Mouse (Mus musculus) small intestine, adult 2 months (tissue): Measurements from ENCODE around the gene Selenon.

Experiments used
- CTCF ChIP-seq: fragments of 200-500 bp; IDR thresholded peaks from 2 replicates; pipeline ENCODE4 v1.5.1; 2012; ENCODE audit warnings: low read depth, mild to moderate bottlenecking, control low read depth, inconsistent platforms, low read length, moderate library complexity, mixed read lengths; ENCODE audit not compliant: insufficient replicate concordance, insufficient read length; ENCODE audit errors: extremely low read depth
- POLR2A ChIP-seq: fragments of 200-500 bp; IDR thresholded peaks from 2 replicates; pipeline ENCODE4 v1.6.1; 2012; ENCODE audit warnings: low read depth, mild to moderate bottlenecking, control low read depth, inconsistent platforms, low read length, moderate library complexity

GRCm38 (mm10) chr4:134488211-134488610 lies 63.8 kb downstream of the Selenon start:
- TF ChIP-seq CTCF (no peak), POLR2A (no peak)
